Mouse (Mus musculus): ENCODE measurements around the gene Fchsd2. TPM values are rescaled to one million over a fixed set of nuclear protein-coding genes. Genes with fewer than 3 reads are reported as not detected.

The Fchsd2 gene
- total RNA-seq, 2 experiments from 2014 or later = 107 to 122 TPM

- intact Hi-C loops (cut with DNase I) = no loop called here
- no peak for DNase-seq
These were observed 178.9 kb downstream of the Fchsd2 start for GRCm38 (mm10) chr7:101271602-101272001.

DNA sequence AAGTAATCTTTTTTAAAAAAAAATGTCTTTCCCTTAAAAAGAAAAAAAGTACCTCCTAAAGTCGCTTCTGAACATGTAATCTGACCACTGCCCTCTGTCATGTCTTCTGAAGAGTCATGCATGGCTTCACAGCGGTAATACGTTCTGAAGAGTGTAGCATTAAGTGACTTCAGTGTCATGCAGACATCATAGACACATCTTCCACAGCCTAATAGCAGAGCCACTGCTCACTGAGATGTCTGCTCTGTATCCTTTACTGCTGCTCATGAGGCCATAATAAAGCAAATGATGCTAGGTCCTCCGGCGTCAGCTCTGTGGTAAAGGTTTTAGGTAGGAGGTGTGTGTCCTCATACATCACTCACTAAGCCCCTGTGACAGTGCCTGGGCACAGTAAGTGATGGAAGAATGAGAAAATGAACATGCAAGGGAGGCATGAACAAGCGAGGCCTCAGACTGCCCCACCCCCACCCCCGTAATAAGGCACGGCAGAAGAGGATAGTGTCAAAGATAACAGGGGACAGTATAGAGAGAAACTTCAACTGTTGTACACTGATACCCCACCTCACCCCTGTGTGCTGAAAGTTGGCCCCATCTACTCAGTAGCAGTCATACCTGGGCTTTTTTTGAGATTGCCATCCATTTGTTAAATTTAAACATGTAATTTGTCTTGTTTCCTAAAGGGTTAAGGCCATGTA is 179.9 kb downstream of the Fchsd2 start:
- DNase-seq = no peak
- intact Hi-C loops (cut with DNase I) = no loop called here

- intact Hi-C loops (cut with DNase I) = no loop called here
- no peak for DNase-seq
These were observed 190.1 kb downstream of the Fchsd2 start for GRCm38 (mm10) chr7:101282721-101283120.

DNA sequence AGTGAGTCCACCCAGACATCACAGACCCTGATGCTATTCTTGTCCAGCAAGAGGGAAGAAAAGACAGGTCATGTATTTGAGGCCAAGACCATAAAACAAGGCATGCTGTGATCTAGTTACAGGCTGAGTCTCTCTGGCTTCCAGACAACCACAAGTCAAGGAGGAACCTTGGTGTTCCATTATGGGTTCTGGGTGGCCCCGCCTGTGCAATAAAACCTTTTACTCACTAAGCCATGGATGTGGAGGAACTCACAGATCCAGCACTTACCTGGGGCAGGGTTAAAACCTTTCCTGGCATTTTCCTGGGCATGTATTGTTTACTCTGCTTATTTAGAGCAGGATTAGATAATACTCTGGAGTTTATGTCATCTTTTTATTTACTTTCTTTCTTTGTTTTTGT is 191.8 kb downstream of the Fchsd2 start:
- intact Hi-C loops (cut with DNase I) = no loop called here
- no peak for DNase-seq

DNA sequence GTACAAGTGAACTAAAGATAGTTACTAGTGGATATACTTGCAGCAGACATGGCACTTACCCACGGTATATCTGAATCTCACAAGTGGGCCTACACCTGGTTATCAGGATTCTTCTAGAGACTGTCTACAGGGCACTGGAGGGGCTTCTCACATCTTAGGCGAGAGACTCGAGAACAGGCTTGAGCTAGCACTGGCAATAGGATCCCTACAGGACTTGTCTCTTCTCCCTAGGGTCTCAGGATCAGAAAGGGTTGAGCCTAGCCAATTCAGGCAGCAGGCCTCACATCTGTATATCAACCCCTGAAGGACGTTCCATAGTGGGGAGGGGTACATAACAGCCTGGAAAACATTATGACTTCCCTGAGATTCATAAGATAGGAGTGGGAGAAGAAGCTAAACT is 194.2 kb downstream of the Fchsd2 start:
- DNase-seq = no peak
- intact Hi-C loops (cut with DNase I) = loop anchor here (5.0 kb wide), 1 partner anchor 225 kb away; no protein-coding TSS in a partner anchor

DNA sequence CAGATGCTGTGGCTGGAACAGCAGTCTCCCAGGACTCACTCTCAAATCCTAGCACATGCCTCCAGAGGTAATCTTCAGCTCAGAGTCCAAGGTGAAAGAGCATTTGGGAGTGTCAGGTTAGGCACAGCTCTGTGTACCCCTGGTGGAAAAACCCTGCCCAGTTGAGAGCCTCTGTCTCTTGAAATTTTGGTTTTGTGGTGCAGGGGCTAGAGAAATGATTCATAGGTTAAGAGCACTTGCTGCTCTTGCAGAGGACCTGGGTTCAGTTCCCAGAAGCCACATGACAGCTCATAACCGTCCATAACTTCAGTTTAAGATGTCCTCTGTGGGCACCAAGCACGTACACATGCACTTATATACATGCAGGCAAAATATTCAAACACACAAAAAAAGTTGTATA is 195.2 kb downstream of the Fchsd2 start:
- no peak for DNase-seq
- intact Hi-C loops (cut with DNase I) = loop anchor here (5.0 kb wide), 1 partner anchor 226 kb away; no protein-coding TSS in a partner anchor

DNA sequence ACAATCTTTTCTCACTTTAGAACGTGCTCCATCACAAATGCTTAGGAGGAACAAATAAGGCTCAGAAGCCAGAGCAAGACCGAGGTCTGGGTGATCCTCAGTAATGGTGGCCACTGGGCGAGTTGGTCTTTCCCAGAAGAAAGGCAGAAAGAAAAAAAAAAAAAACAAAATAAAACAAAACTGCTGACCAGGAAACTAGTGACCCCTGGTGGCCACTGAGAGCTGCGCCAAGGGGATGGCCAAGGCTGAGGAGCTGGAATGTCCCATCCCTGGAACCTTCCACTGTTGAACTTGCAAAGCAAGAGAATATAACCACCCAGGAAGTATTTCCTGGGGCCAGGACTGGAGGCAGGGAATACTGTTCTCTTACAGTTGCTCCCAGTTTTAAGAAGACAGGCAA is 195.8 kb downstream of the Fchsd2 start:
- intact Hi-C loops (cut with DNase I) = loop anchor here (5.0 kb wide), 1 partner anchor 226 kb away; no protein-coding TSS in a partner anchor
- peak; percentile 58 for DNase-seq

DNA sequence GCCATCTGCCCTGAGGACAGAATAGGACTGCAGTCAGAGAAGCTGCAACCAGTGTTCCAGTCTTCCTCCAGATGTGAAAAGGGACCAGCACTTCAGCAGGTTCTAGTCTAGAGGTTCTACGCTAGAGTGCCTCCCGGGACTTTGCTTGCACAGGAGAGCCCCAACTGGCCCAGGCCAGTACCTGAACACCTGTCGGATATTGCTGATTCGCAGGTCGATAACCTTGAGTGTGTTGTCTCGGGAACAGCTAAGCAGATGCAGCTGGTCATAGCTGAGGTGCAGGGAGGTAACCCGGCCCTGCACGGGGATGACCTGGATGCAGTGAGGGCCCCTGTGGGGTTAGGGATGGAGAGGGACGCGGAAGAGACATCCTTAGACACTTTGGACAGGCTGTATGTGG is 197.7 kb downstream of the Fchsd2 start:
- intact Hi-C loops (cut with DNase I) = no loop called here
- no peak for DNase-seq

GRCm38 (mm10) chr7:101291211-101291610 is 198.5 kb downstream of the Fchsd2 start:
- intact Hi-C loops (cut with DNase I) = no loop called here
- DNase-seq = no peak

- intact Hi-C loops (cut with DNase I) = no loop called here
- DNase-seq = no peak
These were observed 199.0 kb downstream of the Fchsd2 start for GRCm38 (mm10) chr7:101291641-101292040.

- intact Hi-C loops (cut with DNase I) = no loop called here
- DNase-seq = no peak
These were observed 199.4 kb downstream of the Fchsd2 start for GRCm38 (mm10) chr7:101292086-101292485.

DNA sequence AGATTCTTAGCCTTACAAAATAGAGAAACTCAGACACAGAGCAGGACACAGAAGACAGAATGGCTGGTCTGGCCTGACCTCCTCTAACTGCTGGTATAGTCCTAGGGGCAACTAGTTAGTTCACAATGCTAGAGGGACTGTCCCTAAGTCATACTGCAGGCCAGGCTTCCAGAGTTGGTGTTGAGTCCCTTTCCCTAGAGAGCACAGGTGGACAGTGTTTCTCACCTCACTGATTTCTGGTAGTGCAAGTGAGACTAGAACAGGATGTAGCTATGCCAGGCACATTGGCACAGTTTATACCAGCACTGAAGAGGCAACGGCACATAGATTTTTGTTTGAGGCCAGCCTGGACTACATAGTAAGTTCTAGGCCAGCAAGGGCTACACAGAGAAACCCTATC is 200.0 kb downstream of the Fchsd2 start:
- no peak for DNase-seq
- intact Hi-C loops (cut with DNase I) = no loop called here

- DNase-seq = no peak
- intact Hi-C loops (cut with DNase I) = no loop called here
These were observed 200.5 kb downstream of the Fchsd2 start for GRCm38 (mm10) chr7:101293138-101293537.

GRCm38 (mm10) chr7:101293611-101294010 is 200.9 kb downstream of the Fchsd2 start:
- no peak for DNase-seq
- intact Hi-C loops (cut with DNase I) = no loop called here

GRCm38 (mm10) chr7:101295438-101295837 is 202.8 kb downstream of the Fchsd2 start:
- intact Hi-C loops (cut with DNase I) = no loop called here
- no peak for DNase-seq

GRCm38 (mm10) chr7:101296252-101297022 is 203.8 kb downstream of the Fchsd2 start:
- DNase-seq = peak; percentile 86
- intact Hi-C loops (cut with DNase I) = no loop called here

DNA sequence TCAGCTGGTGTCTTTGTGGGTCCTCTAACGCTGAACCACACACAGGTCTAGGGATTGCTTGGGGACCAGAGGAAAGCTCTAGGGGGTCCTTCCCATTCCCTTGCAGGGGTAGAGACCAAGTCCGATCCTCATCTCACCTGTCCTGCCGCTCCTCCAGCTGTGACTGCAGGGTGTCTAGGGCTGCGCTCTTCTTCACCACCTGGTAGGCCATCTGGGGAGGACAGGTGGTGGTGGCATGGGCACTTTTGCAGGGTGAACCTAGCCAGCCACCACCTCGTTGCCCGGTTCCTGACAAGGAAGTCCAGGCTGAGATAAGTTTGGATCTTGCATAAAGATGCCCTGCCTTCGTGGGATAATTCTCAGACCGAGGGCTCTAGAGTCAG is 204.4 kb downstream of the Fchsd2 start:
- no peak for DNase-seq
- intact Hi-C loops (cut with DNase I) = no loop called here

DNA sequence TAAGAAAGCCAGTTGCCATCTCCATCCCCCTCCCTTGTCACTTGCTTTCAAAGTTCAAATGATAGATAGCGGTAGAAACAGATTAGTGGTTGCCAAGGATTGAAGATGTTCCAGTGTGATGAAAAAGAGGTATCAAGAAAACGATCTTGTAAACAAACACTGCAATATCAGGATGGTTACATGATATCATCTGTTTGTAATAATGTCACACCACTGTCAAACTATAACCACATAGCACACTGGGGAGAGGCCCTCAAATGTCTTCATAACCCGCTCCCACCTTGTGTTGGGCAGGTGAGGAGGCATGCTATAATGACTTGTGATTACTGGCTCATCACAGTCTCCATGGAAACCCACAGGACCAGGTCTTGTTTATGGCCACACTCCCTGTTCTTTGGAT is 205.7 kb downstream of the Fchsd2 start:
- intact Hi-C loops (cut with DNase I) = no loop called here

GRCm38 (mm10) chr7:101301361-101301880 is 208.8 kb downstream of the Fchsd2 start:
- intact Hi-C loops (cut with DNase I) = no loop called here
- DNase-seq = no peak

More for the DNA sequence above, 205.7 kb downstream of the Fchsd2 start:
- DNase-seq = no peak

GRCm38 (mm10) chr7:101301881-101302456 is 209.3 kb downstream of the Fchsd2 start, which contains the start of gene Atg16l2:
TSS of gene Atg16l2 (minus strand) at chr7:101302251.
- peak; percentile 86 for DNase-seq
- intact Hi-C loops (cut with DNase I) = no loop called here

GRCm38 (mm10) chr7:101302691-101303090 is 210.0 kb downstream of the Fchsd2 start:
- intact Hi-C loops (cut with DNase I) = no loop called here
- no peak for DNase-seq

All from left cerebral cortex, postnatal 4 days (tissue).